Mouse (Mus musculus) forebrain, embryonic 15.5 days (tissue): ENCODE measurements around the gene Gp1ba. TPM values are rescaled to one million over a fixed set of nuclear protein-coding genes. Genes with fewer than 3 reads are reported as not detected.

Experiments
- ATAC-seq: fragments of 200-750 bp; cut with Nextera tagmentation; replicated peaks from 2 replicates; pipeline ENCODE4 v1.8.0; 2017; ENCODE audit warnings: mild to moderate bottlenecking, moderate TSS enrichment, moderate library complexity
- H3K27ac ChIP-seq: fragments of 300-500 bp; sonication (generic); replicated peaks from 2 replicates; pipeline ENCODE4 v1.5.1; 2015; ENCODE audit warnings: mild to moderate bottlenecking, inconsistent platforms
- H3K27me3 ChIP-seq: fragments of 300-500 bp; sonication (generic); 2 replicates; pipeline ENCODE4 v1.6.1; 2015; ENCODE audit warnings: inconsistent platforms
- H3K36me3 ChIP-seq: fragments of 300-500 bp; sonication (generic); 2 replicates; pipeline ENCODE4 v1.6.1; 2015; ENCODE audit warnings: mild to moderate bottlenecking, inconsistent platforms
- H3K4me1 ChIP-seq: fragments of 300-500 bp; sonication (generic); 2 replicates; pipeline ENCODE4 v1.6.1; 2015; ENCODE audit warnings: inconsistent platforms
- H3K4me2 ChIP-seq: fragments of 300-500 bp; sonication (generic); replicated peaks from 2 replicates; pipeline ENCODE4 v1.6.1; 2015; ENCODE audit warnings: mild to moderate bottlenecking, inconsistent platforms
- H3K4me3 ChIP-seq: fragments of 300-500 bp; sonication (generic); 2 replicates; pipeline ENCODE4 v1.5.1; 2015; ENCODE audit warnings: mild to moderate bottlenecking, inconsistent platforms
- H3K9ac ChIP-seq: fragments of 300-500 bp; sonication (generic); replicated peaks from 2 replicates; pipeline ENCODE4 v1.6.1; 2015; ENCODE audit warnings: mild to moderate bottlenecking, inconsistent platforms
- H3K9me3 ChIP-seq: fragments of 300-500 bp; sonication (generic); 2 replicates; pipeline ENCODE4 v1.6.1; 2016; ENCODE audit warnings: inconsistent platforms
- WGBS: fragments of 180-500 bp; shearing (Covaris S2); methylation state at CpG from one replicate; pipeline ENCODE4 v1.1.7; 2015; ENCODE audit warnings: mixed read lengths; 5-methylcytosine and 5-hydroxymethylcytosine counted together
- polyA plus RNA-seq: library from polyadenylated mRNA; unstranded; fragments of >200 nt; fragmentation: Nextera tagmentation; extraction: Ambion mirVana; gene quantifications from 2 replicates; pipeline ENCODE4 v1.2.1, GENCODE M21; 2015

Gp1ba gene
- polyA plus RNA-seq, 1 experiment from 2014 or later, result 0.08 TPM

DNA sequence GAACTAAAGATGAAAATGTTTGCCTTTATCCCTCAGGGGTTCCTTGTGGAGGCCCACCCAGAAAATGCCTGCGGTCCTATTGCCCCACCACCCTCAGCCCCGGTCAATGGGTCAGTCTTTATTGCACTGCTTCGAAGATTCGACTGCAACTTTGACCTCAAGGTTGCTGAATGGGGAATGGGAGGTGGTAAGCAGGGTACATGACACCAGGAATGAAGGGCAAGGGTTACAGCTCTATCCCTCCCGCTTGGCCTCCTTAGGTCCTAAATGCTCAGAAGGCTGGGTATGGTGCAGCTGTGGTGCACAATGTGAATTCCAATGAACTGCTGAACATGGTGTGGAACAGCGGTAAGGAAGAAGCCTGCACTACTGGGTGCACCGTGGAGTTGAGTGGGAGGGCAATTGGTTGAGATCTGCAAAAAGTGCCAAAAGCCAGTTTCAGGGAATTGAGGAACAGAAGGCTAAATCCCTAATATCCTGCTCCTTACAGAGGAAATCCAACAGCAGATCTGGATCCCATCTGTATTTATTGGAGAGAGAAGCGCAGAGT, 10.3 kb downstream of the Gp1ba start:
- ATAC-seq, result no peak
- Histone ChIP-seq H3K4me1 (peaks cover 57% of the 10 kb centered on the region), H3K36me3 (peaks cover 45% of the 10 kb centered on the region), H3K9ac (no peak overlapping the region), H3K27ac (no peak overlapping the region), H3K4me3 (peak overlapping the region; percentile 65; the same call in 1 of the 2 replicates), H3K9me3 (no peaks in the 10 kb centered on the region), H3K4me2 (0 out of 2 replicates have a peak overlapping the region, but pooled peaks have one; percentile 94), H3K27me3 (no peaks in the 10 kb centered on the region)
- 86% methylated on average over 8 of the region's 8 CpGs for WGBS

DNA sequence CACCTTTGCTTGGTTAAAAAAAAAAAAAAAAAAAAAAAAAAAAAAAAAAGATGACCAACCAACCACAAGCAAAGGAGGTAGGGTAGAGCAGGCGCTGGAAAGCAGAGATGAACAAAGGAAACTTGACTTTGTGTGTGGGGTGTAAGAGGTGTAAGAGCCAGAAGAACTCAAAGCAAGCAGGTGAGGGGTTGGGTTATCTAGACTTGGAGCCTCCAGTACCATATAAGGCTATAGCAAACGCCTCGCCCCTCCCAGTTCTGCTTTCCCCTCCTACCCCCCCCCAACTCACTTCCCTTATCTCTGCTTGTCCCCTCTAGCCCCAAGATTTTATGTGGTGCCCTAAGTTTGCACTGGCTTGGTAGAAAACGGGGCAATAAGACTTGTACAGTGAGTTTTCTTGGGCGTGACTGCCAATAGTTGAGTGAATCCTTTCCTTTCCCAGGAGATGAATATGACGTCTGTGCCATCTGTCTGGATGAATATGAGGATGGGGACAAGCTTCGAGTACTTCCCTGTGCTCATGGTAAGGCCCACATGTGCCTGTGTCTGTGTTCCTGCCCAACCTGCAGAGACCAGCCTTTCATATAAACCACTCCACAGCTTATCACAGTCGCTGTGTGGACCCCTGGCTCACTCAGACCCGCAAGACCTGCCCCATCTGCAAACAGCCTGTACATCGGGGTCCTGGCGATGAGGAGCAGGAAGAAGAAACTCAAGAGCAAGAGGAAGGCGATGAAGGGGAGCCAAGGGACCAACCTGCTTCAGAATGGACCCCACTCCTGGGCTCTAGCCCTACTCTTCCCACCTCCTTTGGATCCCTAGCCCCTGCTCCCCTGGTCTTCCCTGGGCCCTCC, 11.6 kb downstream of the Gp1ba start:
- H3K9ac ChIP-seq, result no peak overlapping the region
- no peak for ATAC-seq
- no peaks in the 10 kb centered on the region for H3K9me3 ChIP-seq
- H3K4me2 ChIP-seq, result no peak overlapping the region
- no peak overlapping the region for H3K27ac ChIP-seq
- 84% methylated on average over 12 of the region's 12 CpGs for WGBS
- H3K4me3 ChIP-seq, result no peak overlapping the region
- peaks cover 57% of the 10 kb centered on the region for H3K4me1 ChIP-seq
- H3K36me3 ChIP-seq, result peaks cover 37% of the 10 kb centered on the region
- no peaks in the 10 kb centered on the region for H3K27me3 ChIP-seq

DNA sequence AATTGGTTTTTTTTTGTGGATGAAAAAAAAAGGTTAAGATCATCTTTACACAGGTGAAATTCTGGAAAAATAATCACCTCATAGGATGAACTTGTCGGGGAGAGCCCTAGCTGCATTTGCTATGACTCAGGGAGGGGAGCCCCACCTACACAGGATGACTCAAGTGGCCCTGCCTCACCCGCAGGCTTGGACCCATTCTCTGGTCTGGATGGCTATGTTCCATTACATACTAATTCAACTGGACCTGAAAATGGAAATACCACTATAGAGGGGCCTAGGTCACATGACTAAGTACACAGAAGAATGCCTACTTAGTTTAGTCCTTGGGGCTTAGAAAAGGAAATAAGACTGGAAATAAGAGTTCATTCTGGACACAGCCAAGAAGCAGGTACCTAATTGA, 12.5 kb downstream of the Gp1ba start:
- H3K4me3 ChIP-seq, result no peak overlapping the region
- 82% methylated on average over 2 of the region's 2 CpGs for WGBS
- no peak overlapping the region for H3K9ac ChIP-seq
- no peak overlapping the region for H3K4me2 ChIP-seq
- ATAC-seq, result no peak
- H3K27ac ChIP-seq, result no peak overlapping the region
- no peaks in the 10 kb centered on the region for H3K27me3 ChIP-seq
- H3K9me3 ChIP-seq, result no peaks in the 10 kb centered on the region
- H3K36me3 ChIP-seq, result peaks cover 37% of the 10 kb centered on the region
- peaks cover 57% of the 10 kb centered on the region for H3K4me1 ChIP-seq

GRCm38 (mm10) chr11:70652029-70652883, 13.3 kb downstream of the Gp1ba start:
- H3K4me2 ChIP-seq, result peak overlapping the region; percentile 72
- no peak for ATAC-seq
- H3K4me1 ChIP-seq, result peaks cover 62% of the 10 kb centered on the region
- WGBS, result 72% methylated on average over 12 of the region's 12 CpGs
- H3K27ac ChIP-seq, result no peak overlapping the region
- H3K27me3 ChIP-seq, result no peaks in the 10 kb centered on the region
- peaks cover 37% of the 10 kb centered on the region for H3K36me3 ChIP-seq
- no peaks in the 10 kb centered on the region for H3K9me3 ChIP-seq
- H3K4me3 ChIP-seq, result peak overlapping the region; percentile 99
- peak overlapping the region; percentile 97; the same call in 1 of the 2 replicates for H3K9ac ChIP-seq

DNA sequence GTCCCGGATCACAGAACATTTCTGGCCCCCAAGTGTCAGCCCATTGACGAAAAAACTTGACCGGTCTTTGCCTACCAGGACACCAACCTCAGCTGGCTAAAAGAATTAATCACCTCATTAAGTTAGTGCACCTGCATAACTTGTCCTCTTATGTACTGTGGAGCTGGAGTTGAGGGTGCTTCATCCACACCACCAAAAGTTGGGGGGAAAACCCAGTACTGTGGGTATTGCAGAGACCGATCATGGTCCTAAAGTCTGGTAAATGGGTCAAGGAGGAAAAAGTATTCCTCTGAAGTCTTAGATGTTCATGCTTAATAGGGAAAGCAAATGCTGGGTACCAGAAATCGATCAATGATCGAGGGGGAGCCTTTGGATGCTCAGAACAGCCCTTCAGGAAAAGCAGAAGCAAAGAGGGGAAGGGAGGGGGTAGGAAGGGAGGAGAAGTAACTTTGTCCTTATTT, 14.0 kb downstream of the Gp1ba start:
- no peak for ATAC-seq
- Histone ChIP-seq H3K4me3 (peak overlapping the region; percentile 99), H3K9ac (peak overlapping the region; percentile 97), H3K4me1 (peaks cover 60% of the 10 kb centered on the region), H3K36me3 (peaks cover 37% of the 10 kb centered on the region), H3K9me3 (no peaks in the 10 kb centered on the region), H3K27ac (peak overlapping the region; percentile 97), H3K27me3 (no peaks in the 10 kb centered on the region), H3K4me2 (peak overlapping the region; percentile 72)
- 62% methylated on average over 6 of the region's 6 CpGs for WGBS

- WGBS, result under 1% methylated on average over 51 of the region's 63 CpGs
- Histone ChIP-seq H3K4me2 (peak overlapping the region; percentile 72), H3K4me1 (peaks cover 54% of the 10 kb centered on the region), H3K9ac (peak overlapping the region; percentile 97), H3K27me3 (no peaks in the 10 kb centered on the region), H3K27ac (peak overlapping the region; percentile 97), H3K4me3 (peak overlapping the region; percentile 99), H3K36me3 (peaks cover 37% of the 10 kb centered on the region), H3K9me3 (no peaks in the 10 kb centered on the region)
- peak; percentile 66 for ATAC-seq
Measured at GRCm38 (mm10) chr11:70653345-70654197, 14.6 kb downstream of the Gp1ba start.

DNA sequence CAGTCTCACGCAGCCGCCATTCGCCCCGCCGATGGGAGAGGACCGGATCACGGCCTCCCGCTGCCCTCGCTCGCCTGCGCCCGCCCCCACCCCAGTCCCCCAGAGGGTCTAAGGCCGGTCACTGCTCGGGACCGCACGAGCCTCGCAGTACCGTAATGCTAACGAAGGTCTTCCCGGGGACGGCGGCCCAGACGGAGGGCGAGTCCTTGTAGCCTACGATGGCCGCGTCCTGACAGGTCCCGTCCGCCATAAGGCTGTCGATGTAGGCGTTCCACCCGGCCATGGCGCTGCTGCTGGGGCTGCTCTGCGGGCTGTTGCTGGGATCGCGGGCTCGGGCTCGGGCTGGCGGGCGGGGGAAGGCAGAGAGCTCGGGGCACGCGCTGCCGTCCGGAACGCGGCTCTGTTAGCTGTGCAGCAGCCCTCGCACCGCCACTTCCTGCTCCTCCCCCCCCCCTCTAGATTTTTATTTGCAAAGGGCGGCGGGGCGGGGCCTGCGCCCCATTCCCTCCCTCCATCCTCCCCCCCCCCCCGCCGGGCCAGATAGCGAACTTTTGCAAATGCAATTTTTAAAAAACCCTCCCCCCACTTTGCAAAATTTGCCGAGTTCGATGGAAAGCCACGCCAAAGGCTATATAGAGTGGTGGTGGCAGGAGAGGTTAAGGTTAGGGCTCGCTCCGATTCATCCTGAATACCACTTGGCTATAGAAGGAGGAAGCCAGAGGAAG, 15.4 kb downstream of the Gp1ba start, which contains the start of gene Pfn1:
TSS of gene Pfn1 (minus strand) at position 447 of the 725 bp plus-strand sequence.
- Histone ChIP-seq H3K9me3 (no peaks in the 10 kb centered on the region), H3K27me3 (no peaks in the 10 kb centered on the region), H3K4me3 (peak within 1 kb of the TSS; percentile 99), H3K36me3 (peaks cover 31% of the 10 kb centered on the region), H3K4me1 (peaks cover 46% of the 10 kb centered on the region), H3K4me2 (peak within 1 kb of the TSS; percentile 72), H3K27ac (peak within 1 kb of the TSS; percentile 97), H3K9ac (peak within 1 kb of the TSS; percentile 97)
- under 1% methylated on average over 56 of the region's 61 CpGs for WGBS
- peak; percentile 59 for ATAC-seq

DNA sequence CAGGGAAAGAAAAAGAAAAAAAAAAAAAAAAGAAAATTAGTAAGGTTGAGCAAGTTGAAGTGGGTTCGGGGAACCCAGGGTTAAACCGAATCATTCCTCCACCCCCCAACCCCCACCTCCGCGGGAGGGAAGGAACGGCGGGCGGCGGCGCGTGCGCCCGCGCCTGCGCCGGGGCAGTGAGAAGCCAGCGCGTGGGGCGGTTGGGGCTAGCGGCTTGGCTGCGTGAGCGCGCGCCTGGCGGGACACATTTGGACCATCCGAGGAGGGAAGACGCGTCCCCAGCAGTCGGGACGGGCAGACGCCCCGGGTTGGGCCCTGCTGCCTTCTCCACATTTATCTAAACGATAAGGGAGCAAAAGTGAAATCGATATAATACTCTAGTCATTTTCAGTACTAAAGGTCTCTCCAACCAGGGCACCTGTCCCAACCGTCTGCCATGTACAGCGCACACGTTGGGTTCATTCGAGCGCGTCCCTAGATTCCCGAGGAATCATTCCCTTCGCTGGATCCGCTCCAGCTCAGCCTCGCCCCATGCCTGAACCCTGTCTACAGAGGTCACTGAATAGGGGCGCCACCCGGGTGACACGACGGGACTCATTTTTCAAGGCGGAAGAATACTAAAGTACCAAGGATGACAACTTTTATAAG, 16.1 kb downstream of the Gp1ba start:
- under 1% methylated on average over 48 of the region's 48 CpGs for WGBS
- Histone ChIP-seq H3K4me1 (peaks cover 41% of the 10 kb centered on the region), H3K4me3 (peak overlapping the region; percentile 99), H3K4me2 (peak overlapping the region; percentile 72), H3K27me3 (no peaks in the 10 kb centered on the region), H3K9me3 (no peaks in the 10 kb centered on the region), H3K27ac (peak overlapping the region; percentile 97), H3K9ac (peak overlapping the region; percentile 97), H3K36me3 (peaks cover 24% of the 10 kb centered on the region)
- ATAC-seq, result peak; percentile 62

DNA sequence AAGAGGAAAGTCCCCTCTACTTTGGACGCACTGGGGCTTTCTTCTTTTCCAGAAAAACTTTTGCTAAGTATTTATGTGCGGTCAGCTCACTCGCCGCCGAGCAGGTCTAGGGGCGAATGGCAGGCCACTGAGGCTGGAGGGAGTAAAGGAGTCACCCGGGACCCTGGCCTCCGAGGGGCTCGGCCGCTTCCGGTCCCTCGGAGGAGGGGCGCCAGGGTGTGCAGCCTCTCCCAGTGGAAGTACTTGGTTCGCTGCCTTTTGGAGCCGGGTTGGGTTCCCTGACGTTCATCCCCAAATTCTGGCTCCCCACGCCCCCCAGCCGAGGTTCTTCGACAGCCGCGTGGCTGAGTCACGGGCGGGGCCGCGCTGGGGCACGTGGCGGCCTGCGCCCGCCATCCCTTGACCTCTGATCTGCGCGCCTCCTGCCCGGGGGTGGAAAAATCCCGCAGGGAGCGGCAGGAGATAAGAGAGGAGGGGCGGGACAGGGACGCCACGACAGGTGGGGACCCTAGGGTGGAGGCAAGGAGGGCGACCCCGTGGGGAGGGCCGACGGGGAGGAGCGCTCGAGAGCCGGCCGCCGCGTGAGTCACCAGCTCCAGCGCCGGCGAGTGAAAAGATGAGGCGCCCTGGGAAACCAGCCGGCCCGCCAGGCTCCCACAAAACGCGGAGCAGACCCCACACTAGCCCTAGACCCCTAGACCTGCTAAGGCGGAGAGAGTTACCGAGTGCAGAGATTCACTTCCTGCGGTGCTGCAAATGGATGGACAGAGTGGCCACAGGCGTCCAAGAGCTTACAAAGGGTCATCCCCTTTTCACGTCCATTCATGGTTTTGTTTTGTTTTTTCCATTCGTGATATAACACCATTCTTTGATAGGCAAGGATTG, 16.9 kb downstream of the Gp1ba start:
- peak overlapping the region; percentile 72 for H3K4me2 ChIP-seq
- H3K9me3 ChIP-seq, result no peaks in the 10 kb centered on the region
- H3K9ac ChIP-seq, result peak overlapping the region; percentile 97
- WGBS, result under 1% methylated on average over 61 of the region's 61 CpGs
- peak overlapping the region; percentile 97 for H3K27ac ChIP-seq
- H3K4me1 ChIP-seq, result peaks cover 41% of the 10 kb centered on the region
- no peaks in the 10 kb centered on the region for H3K27me3 ChIP-seq
- no peak; the same call in 1 of the 2 replicates for ATAC-seq
- peak overlapping the region; percentile 99 for H3K4me3 ChIP-seq
- H3K36me3 ChIP-seq, result peaks cover 16% of the 10 kb centered on the region
